Mouse (Mus musculus): ENCODE results near the gene Pigz.
A peak's percentile ranks its signal among the peaks of the same experiment; 100 is the strongest.

Gene Pigz

DNA sequence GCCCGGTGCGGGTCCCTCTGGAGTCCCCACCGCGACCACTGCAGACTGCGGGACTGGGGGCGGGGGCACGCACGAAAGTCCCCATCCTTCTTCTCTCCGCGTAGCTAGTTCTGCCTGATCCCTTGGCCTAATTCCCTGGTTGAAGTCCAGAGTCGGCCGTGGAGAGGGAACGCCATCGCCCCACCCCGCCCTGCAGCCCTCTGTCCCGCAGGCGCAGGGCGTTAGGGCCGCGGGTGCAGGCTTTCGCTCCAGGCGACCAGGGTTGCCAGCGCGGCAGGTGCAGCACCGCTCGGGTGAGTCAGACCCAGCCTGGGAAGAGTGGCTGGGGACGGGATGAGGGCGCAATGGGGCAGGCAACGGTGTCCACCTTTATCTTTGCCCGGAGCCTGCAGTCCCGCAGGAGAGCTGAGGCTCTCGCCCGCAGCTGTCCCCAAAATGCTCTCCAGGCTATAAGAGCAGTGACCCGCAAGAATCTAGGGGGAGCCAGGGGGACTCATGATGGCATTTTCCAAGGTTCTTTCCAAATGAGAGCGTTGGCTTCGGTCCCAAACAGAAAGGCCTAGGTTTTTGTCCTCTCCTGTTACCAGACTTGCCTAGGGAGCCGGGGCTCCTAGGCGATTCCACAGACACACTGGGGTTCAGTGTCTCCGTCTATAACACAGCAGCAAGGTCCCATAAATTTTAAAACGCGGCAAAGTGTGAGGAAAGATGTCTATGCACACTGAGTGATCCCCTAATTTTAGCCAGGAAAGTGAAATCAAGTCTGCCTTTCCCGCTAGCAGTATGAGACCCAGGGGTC is at the start of gene Pigz:
Gene Pigz, plus strand, starts transcription at position 101 of the 799 bp plus-strand sequence.
- no peak for DNase-seq (ENCODE audit: low read depth, low spot score)

DNA sequence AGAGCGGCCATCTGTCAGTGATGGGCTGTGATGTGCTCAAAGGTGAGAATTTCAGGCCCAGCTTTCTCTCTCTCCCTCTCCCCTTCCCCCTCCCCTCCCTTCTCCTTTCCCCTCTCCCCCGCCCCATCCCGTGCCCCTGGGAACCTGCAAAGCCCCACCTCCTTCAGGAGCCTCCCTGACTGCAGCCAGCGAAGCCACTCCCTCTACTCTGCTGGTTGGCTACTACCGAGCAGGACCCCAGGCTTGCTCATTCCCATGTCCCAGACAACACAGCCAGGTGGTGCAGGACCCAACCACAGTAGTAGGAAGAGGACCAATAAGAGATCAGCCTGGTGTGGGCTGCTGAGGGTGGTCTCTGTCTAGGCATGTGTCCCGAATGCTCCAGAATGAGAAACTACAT is 49.7 kb upstream of the Pigz start:
- DNase-seq (ENCODE audit: low read depth, low spot score) = no peak

DNA sequence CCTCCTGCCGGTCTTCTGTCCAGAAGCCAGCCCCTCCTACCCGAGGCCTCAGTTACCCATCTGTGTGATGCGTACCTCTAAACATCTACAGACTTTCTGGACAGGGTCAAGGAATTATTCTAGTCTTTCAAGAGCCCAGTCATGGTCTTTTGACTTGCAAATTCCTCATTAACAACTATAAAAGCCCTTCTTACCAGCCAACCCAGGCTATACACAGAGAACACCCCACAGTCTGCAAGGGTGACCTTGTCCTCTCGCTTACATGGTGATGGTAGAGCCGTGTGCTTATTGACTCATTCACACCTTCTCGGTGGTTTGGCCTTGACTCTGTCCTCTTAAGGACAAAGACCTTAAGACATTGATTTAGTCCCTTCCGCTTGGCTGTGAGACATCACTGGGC is 42.7 kb upstream of the Pigz start:
- no peak for DNase-seq (ENCODE audit: low read depth, low spot score)

DNA sequence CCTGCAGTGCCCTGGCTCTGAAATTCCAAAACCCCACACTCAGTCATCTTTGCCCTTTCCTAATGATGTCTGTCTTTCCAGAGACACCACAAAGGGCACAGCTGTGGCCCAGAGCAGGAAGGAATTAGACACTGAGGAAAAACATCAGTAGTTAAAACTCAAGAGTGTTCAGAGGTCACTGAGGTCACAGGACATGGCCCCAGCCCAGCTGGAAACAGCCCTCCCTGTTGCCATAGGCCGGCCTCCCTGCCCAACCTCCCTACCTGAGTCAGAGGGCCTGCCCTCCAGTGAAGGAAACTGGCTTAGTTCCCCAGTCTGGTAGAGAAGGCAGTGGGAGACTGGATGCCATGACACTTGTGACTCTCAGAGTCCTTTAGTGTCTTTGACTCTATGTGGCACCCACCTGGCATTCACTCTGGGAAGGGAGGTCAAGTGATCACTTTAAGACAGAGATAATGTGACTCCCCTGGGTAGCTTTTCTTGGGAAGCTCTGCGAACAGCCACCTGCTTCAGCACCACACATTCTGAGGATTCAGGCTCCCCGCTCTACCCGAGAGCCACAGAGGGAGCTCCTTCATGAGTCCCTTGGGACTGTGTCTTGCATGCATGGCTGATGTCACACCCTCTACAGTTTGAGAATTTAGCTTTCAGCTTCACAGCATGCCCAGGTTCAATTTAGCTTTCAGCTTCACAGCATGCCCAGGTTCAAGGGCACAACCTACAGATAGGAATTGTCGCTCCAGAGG is 40.1 kb upstream of the Pigz start:
- DNase-seq (ENCODE audit: low read depth, low spot score) = no peak

DNA sequence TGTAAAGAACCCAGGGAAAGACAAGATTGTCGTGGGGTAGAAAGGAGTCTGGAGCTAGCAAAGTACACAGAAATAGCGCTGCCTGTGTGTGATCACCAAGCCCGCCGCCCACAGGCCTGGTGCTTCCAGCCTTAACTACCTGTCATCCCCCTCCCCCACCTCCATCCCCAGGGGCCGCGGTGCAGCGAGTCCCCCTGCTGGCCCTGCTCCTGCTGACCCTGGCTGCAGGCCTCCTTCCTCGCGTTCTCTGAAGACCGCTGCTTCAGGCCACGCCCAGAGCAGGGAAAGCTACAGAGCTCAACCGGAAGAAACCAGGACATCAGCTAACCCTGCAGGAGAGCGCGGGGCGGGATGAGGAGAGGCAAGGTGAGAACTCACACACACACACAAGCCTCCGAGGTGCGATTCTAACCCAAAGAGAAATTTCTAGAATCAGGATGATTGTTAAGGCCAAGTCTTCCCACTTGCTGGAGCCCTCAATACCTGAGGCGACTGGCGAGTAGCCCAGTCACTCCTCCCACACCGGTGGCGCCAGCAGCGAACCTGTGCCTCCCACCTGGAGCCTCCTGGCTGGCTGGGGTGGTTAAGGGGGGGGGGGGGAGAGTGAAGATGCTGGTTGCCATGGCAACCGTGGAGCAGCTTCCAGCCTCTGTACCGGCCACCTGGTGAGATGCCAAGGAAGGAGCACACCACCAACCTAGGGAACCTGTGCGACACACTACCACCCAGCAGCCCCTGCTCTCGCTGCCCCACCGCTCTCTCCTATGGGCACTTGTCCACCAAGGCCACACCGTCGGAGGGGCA is 36.5 kb upstream of the Pigz start:
- DNase-seq (ENCODE audit: low read depth, low spot score) = no peak

DNA sequence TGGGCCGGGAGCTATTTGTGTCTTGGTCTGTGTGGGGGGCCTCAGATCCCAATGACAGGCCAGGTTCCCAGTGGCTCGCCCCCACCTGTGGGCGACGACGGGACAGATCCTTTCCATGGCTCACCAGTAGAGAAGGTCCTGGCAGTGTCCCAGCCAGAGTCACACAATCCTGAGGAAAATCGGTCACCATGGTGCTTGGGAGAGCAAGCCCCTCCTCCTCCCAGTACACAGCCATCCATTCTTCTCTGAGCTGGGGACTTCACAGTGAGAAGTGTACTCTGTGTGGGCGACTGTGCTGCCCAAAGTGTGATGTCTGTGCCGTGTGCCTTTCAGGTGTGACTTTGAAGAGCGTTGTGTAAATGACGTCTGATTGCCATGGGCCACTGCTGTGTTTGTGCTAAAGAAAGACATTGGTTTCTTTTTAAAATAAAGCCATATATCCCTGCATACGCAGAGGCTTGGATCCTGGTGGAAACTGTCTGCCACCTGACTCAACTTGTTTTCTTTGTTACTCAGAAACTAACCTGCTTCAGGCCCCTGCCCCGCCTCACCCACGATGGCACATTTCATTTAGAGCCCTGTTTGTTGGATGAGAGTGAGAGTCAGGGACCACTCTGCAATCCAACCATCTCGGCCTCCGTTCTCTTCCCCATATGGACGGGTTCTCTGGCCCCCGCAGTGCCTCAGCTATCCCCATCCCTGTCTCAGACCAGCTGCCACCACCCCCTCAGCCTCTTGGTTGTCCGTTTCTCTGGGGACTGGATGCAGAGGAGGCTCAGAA is 34.9 kb upstream of the Pigz start:
- DNase-seq (ENCODE audit: low read depth, low spot score) = no peak

DNA sequence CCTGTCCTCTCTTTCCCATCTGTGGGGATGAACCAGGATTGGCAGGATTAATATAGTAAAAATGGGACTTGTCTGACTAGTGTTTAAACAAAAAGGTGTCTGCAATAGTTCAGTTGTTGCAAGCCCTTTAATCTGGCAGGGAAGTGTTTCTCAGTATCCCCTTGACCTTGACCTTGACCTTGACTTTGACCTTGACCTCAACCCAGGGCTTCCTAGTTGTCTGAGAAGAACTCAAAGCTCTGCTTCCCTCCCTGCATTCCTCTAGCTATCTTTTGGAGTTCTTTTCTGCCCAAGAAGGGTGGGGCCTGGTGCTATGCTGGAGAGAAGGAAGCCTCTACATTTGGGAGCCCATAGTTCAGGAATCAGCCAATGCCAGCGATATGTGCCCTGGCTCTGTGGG is 31.8 kb upstream of the Pigz start:
- no peak for DNase-seq (ENCODE audit: low read depth, low spot score)

DNA sequence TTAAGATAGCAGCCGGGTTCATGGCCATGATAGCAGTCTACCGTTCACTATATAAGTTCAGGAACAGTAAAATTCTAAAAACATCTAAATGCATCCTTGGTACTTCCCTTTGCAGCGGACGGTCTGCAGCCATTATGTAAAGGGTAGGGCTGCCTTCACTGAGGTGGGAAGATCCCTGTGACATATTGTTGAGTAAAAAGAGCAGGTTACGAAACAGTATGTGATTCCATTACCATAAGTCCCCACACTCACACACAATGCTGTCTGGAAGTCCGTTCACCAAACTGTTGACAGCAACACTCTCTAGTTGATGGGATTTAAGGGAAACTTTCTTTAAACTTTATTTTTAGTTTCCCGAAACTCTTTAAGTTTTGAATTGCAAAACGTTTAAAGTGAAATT is 30.4 kb upstream of the Pigz start:
- no peak for DNase-seq (ENCODE audit: low read depth, low spot score)

DNA sequence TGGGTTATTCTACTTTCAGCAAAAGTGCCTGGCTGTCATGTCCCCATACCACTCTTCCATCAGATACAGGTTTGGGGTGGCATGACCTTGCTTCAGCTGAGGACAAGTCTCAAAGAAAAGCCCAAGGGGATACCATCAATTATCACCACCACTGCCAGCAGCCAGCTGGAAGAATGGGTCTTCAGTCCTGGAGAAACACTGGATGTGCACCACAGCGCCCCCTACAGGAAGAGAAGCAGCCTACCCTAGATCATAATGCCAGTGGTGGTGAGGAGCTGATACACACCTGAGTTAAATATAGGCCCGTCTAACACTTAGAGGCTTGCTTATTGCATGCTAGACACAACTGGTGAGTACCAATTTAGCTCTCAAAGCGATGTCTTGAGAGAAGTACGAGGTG is 28.3 kb upstream of the Pigz start:
- DNase-seq (ENCODE audit: low read depth, low spot score) = peak; percentile 20

DNA sequence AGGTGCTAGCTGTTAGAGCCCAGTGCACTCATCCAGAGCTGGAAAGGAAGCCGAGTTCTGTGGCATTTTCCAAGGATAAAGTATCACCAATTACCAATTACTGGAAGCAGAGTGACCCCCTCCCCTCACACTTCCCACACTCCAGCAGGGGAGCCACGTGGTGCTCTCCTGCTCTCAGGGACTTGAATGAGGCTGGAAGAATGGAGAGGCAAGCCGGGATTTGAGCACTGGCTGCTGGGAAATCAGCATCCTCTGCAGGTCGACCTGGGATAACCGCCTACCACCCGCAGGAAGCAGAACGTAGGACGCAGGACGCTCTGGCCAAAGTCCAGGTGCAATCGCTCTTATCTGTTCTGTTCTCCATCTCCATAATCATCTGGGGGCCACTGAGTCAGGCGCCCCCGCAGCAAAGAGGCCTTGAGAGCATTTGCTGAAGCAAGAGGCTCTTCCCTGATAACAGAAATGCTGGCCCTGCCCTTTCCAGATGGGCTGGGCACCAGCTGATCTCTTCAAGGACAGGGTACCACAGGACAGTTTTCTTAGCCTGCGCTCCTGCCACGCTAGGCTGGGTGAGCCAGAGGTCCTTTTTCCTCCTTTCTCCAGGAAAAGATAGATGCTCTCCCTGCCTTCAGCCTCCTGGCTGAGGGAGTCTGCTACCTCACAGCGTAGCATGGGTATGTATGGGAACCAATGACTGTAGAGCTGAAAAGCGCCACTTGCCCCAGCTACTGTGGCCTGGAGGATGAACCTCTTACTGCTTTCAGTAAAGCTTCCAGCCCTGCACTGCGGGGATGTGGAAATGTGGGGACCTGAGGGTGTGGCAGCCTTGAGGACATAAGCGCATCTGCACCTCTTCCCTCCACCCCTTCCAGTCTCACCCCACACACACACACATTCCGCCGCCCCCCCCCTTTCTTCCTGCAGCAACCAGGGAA is 27.5 kb upstream of the Pigz start:
- DNase-seq (ENCODE audit: low read depth, low spot score) = no peak

DNA sequence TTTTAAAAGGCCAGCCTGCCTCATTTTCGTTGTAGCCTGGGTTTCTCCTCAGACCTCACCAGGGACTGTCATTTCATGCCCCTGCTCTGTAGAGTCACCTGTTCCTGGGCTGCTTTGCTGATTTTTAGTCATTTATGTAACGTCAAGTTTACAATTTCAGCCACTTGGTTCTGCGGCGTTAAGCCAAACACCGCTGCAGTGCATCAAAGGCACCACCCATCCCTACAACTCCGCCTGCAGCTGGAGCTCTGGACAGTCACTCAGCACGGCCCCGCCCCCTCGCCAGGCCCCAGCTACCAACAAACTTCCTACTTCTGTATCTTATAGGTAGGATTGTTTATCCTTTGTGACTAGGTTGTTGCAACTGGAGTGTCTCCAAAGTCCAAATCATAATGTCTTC is 26.8 kb upstream of the Pigz start:
- no peak for DNase-seq (ENCODE audit: low read depth, low spot score)

DNA sequence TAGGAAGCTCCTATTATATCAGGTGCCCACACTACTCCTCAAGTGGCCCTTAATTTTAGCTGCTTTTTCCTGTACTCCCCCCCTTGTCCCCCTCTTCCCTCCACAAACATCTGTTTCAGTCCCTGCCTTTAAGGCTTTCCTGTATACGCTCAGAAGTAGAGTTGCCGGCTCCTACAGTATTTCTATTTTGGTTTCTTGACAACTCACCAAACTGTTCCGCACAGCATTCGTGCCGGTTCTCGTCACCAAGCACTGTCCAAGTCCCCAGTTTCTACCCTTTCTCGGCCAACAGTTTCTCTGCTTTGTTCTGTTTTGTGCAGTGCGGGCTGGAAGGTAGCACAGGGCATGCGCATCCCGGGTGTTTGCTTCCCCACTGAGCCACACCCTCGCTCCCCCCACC is 24.7 kb upstream of the Pigz start:
- DNase-seq (ENCODE audit: low read depth, low spot score) = no peak

DNA sequence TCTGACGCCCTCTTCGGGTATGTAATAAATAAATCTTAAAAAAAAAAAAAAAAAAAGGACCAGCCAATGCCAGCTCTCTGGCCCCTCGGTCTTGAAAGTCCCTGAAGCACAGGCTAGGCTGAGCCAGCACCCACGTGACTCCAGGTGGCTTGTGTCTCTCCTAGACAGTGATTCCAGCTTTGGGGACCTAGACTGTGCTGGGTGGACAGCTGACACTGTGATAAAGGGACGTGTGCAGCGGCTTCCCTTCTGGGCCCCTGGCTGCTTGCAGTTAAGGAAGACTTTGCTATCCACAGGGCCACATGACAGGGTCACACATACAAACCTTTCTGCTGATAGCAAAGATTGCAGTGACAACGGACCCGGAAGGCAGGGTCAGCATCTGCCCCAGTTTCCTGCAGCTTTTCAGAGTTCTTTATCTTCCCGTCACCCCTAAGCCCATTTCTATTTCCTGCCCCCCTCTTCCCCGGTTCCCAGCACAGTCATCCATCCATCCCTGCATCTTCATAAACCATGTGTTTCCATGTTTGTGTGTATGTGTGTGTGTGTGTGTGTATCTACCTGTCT is 23.3 kb upstream of the Pigz start:
- DNase-seq (ENCODE audit: low read depth, low spot score) = no peak

DNA sequence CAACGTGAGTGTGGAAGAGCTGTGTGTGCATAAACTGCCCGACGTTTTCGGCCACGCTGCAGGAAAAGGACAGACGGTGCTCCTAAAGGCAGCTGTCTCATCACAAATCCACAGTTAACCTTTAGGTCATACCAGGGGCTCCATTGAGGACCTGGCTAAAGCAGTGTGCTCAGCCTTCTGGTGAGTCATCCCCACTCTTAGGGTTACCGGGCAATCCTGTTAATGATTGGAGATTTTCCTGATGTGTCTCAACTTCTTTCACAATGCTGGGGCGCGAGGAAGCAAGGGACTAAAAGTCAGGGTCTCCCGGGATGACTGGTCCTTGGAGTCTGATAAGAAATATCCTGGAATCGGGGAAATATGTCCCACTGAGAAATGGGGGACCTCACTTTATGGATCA is 15.9 kb upstream of the Pigz start:
- no peak for DNase-seq (ENCODE audit: low read depth, low spot score)

DNA sequence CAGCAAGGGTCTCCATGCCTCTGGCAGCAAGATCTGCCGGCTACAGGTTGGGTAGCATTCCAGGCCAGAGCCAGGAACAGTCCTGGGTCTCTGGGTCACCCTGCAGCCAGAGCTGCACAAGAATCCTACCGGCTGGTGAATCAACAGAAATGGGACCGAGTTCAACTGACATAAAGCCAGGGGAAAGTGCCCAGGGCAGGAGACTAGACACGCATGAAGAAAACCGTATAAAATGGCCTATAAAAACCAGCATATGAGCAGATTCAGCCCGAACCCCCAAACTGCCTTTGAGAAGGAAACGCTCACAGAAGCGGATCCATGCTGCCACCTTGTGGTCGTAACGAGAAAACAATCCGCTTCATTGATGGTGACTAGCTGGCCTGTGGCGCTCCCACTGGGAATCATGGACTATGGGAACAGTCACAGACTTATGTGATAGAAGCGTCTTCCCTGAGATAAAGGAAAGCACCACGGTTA is 15.4 kb upstream of the Pigz start:
- DNase-seq (ENCODE audit: low read depth, low spot score) = peak; percentile 40

DNA sequence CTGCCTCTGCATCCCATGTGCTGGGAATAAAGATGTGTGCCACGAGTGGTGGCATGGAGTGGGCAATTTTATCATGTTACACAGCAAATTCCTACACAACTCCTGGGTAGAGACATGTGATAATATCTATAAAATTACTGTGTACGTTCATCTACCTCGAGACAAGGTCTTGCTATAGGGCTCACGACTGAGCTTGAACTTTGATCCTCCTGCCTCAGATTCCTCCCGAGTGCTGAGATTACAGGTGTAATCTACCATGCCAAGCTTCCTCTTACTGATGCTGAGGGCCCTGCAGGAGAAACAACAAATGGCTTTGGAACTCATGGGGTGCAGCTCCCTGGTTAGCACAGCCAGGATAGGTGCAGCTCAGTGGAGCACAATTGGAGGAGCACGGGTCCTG is 9.3 kb upstream of the Pigz start:
- DNase-seq (ENCODE audit: low read depth, low spot score) = no peak

DNA sequence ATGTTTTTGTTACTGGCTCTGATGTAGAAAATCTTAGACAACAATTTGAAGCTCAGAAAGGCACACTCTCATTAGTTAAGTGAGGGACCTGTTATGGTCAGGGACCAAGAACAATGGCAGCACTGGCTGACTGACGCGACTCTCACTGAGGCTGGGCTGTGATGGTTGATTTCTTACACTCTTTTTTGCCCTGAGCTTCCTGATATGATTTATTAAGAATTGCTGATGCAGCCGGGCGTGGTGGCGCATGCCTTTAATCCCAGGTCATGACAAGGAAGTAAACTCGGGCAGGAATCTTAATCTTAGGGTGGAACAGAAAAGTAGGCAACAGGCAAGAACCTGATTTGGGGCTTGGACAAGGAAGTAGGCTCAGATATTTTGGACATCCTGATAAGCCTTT is 7.6 kb upstream of the Pigz start:
- DNase-seq (ENCODE audit: low read depth, low spot score) = no peak

DNA sequence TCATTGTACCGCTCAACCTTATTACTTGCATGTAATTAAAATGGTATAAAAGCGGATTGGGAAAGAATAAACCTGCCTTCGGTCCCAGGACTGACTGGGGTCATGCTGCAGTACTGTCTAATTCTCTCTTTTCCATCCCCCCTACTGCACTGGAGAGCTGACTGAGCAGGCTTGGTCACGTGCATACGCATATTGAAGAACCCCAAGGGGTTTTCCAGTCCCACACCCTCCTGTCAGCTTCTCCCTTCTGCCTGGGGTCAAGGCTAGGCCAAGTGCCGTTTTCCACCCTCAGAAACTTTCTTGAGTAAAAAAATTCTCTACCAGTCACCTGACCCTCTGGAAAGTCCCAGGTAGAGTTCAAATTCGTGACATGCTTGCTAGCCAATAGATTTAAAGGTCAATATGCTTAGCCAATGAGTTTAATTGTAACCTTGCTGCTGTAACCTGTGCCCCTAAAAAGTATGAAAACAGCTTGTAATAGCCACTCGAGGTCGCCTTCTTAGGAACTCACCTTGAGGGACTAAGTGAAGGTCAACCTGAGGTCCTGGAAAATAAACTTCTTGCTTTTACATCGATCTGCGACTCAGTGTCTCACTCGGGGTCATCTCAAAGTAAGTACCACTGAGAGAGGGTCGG is 7.0 kb upstream of the Pigz start:
- DNase-seq (ENCODE audit: low read depth, low spot score) = no peak

DNA sequence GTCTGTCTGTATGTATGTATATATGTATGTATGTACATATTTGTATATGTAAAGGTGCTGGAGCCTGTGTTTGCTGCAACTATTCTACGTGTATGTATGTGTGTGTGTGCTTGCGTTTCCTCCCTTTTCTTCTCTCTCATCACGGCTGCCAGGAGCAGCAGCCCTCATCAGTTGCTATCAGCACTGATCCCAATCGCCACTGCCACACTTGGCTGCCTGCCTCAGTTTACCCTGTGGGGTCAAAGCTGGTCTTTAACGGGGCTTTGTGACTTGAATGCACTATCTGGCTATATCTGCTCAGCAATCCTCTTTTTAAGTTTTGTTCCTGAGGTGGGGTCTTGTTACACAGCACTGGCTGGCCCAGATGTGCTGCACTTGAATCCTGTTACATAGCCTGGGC is 6.2 kb upstream of the Pigz start:
- DNase-seq (ENCODE audit: low read depth, low spot score) = no peak

DNA sequence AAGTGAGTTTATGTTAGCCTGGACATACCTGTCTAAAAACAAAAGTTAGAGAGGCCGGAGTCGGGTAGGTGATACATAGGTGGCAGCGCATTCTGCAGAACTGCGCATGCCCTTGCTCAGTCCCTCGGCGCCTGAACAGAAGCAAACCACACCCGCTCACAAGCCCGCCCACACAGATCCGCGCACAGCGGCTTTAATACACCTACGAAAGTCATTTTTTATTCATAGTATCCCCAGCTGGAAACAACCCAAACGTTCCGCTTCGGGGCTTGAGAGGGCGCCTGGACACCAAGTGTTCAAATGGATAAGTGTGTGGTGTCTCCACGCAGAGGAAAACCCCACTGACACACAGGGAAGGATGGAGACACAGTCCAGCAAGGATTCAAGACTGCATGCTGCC is 2.3 kb upstream of the Pigz start:
- no peak for DNase-seq (ENCODE audit: low read depth, low spot score)
